Mouse (Mus musculus): Measurements from ENCODE around the gene Eif4g3. TPM values are rescaled to one million over a fixed set of nuclear protein-coding genes. Genes with fewer than 3 reads are reported as not detected.

Gene Eif4g3
- polyA plus RNA-seq, 1 experiment from 2014 or later: 56.9 TPM

DNA sequence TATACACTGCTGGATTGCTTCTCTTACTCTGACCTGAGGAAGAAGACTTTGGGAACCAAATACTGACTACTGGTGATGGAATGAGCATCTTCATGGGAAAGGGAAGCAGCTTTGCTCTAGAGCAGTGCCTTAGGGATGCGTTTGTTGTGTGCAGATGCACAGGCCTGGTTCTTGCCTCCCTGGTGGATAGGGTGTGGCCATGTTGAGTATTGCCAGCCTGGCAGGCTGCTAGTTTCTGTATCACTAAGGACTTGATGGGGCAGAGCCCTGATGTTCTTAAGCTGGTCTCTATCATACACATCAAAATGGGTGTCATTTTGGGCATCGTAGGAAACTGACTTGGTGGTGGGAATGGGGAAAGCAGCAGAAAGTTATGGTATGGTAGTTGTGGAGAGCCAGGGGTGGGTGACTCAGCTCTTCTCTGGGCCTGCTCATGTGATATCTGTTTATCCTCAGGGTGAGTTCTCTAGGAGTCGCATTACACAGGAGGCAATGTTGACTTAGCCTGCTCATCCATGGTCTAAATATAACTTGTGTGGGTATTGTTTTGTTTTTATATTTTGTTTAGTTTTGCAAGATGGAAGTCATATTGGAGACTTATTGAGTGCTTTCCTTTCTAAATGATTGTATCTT, 85.0 kb downstream of the Eif4g3 start:
- Histone ChIP-seq H3K4me3 (ENCODE audit: low read depth, low read length) (no peak overlapping the region), H3K9me3 (ENCODE audit: control insufficient read depth, low read length) (no peaks in the 10 kb centered on the region), H3K9ac (ENCODE audit: low read depth, low read length) (no peak overlapping the region), H3K4me1 (replicated peaks; ENCODE audit: control insufficient read depth, insufficient read depth, low read length) (no peaks in the 10 kb centered on the region), H3K4me2 (replicated peaks; ENCODE audit: low read depth, low read length) (no peak overlapping the region), H3K27me3 (ENCODE audit: control insufficient read depth, insufficient read depth, low read length) (no peaks in the 10 kb centered on the region), H3K27ac (ENCODE audit: low read depth, low read length) (no peak overlapping the region), H3K36me3 (ENCODE audit: control insufficient read depth, insufficient read depth, low read length) (peaks cover 4% of the 10 kb centered on the region; the same call in 1 of the 2 replicates)
- DNase-seq (ENCODE audit: low spot score): no peak
- ATAC-seq (ENCODE audit: low FRiP score): no peak
- 94% methylated on average over 3 of the region's 3 CpGs for WGBS

DNA sequence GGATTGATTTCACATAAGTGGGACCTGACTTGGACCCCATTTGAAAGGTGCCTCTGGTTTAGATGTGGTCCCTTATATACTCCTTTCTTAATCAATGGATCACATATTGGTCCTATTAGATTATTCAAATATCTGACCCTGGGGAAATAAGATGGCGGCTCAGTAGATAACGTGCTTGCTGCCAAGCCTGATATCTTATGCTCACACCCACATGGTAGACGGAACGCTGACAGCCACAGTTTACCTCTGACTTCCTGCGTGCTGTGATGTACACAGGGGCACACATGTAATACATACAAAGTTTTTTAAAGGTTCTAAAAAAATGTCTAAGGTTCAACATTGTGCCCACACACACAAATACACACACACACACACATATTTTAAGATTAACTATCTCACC, 86.4 kb downstream of the Eif4g3 start:
- WGBS: 92% methylated on average over 5 of the region's 5 CpGs
- Histone ChIP-seq H3K27ac (ENCODE audit: low read depth, low read length) (no peak overlapping the region), H3K4me2 (replicated peaks; ENCODE audit: low read depth, low read length) (no peak overlapping the region), H3K27me3 (ENCODE audit: control insufficient read depth, insufficient read depth, low read length) (no peaks in the 10 kb centered on the region), H3K9me3 (ENCODE audit: control insufficient read depth, low read length) (no peaks in the 10 kb centered on the region), H3K4me3 (ENCODE audit: low read depth, low read length) (no peak overlapping the region), H3K4me1 (replicated peaks; ENCODE audit: control insufficient read depth, insufficient read depth, low read length) (no peaks in the 10 kb centered on the region), H3K9ac (ENCODE audit: low read depth, low read length) (no peak overlapping the region), H3K36me3 (ENCODE audit: control insufficient read depth, insufficient read depth, low read length) (peaks cover 5% of the 10 kb centered on the region; the same call in 1 of the 2 replicates)
- DNase-seq (ENCODE audit: low spot score): no peak
- no peak for ATAC-seq (ENCODE audit: low FRiP score)

DNA sequence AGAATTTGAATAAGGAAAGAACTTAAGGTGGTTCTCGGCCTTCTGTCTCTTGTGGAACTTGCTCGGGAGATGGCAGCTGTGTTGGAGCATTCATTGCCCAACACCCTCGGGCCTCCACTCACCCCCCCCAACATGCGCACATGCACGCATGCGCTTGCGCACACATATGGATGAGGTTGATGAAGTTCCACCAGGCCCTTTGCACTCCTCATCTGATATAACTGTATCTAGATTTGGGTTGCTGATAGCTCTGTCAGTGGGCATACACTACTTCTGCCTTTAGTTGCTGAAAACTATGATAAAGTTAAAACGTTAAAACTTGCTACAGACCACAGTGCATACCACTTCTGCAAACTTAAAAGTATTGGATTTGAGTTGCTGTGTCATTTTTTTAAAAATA, 89.6 kb downstream of the Eif4g3 start:
- Histone ChIP-seq H3K4me2 (replicated peaks; ENCODE audit: low read depth, low read length) (no peak overlapping the region), H3K4me3 (ENCODE audit: low read depth, low read length) (no peak overlapping the region), H3K9me3 (ENCODE audit: control insufficient read depth, low read length) (no peaks in the 10 kb centered on the region), H3K27ac (ENCODE audit: low read depth, low read length) (no peak overlapping the region), H3K4me1 (replicated peaks; ENCODE audit: control insufficient read depth, insufficient read depth, low read length) (no peaks in the 10 kb centered on the region), H3K9ac (ENCODE audit: low read depth, low read length) (no peak overlapping the region), H3K27me3 (ENCODE audit: control insufficient read depth, insufficient read depth, low read length) (no peaks in the 10 kb centered on the region), H3K36me3 (ENCODE audit: control insufficient read depth, insufficient read depth, low read length) (peaks cover 3% of the 10 kb centered on the region; the same call in 1 of the 2 replicates)
- no peak for ATAC-seq (ENCODE audit: low FRiP score)
- WGBS: 88% methylated on average over 8 of the region's 8 CpGs
- no peak for DNase-seq (ENCODE audit: low spot score)

DNA sequence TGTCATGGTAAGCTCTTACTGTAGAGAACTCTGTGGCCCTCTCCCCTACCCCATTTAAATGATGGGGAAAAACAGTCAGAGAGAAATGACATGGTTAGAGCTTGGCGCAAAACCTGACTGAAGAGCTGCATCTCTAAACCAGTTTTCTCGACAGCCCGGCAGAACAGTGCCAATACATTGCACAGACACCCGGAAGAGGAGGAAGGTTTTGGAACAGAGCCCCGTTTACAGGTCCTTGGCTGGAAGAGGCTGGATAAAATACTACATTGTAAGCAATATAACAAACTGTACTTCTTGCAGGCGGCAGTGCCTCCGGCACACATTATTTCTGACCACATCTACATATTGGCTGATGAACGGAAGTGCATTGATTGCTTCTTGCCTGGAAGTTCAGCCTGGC, 91.3 kb downstream of the Eif4g3 start:
- Histone ChIP-seq H3K27me3 (ENCODE audit: control insufficient read depth, insufficient read depth, low read length) (no peaks in the 10 kb centered on the region), H3K27ac (ENCODE audit: low read depth, low read length) (no peak overlapping the region), H3K9ac (ENCODE audit: low read depth, low read length) (no peak overlapping the region), H3K4me2 (replicated peaks; ENCODE audit: low read depth, low read length) (no peak overlapping the region), H3K4me3 (ENCODE audit: low read depth, low read length) (no peak overlapping the region), H3K9me3 (ENCODE audit: control insufficient read depth, low read length) (no peaks in the 10 kb centered on the region), H3K36me3 (ENCODE audit: control insufficient read depth, insufficient read depth, low read length) (peaks cover 3% of the 10 kb centered on the region; the same call in 1 of the 2 replicates), H3K4me1 (replicated peaks; ENCODE audit: control insufficient read depth, insufficient read depth, low read length) (no peaks in the 10 kb centered on the region)
- ATAC-seq (ENCODE audit: low FRiP score) (no peak), DNase-seq (ENCODE audit: low spot score) (no peak)
- 93% methylated on average over 8 of the region's 8 CpGs for WGBS

DNA sequence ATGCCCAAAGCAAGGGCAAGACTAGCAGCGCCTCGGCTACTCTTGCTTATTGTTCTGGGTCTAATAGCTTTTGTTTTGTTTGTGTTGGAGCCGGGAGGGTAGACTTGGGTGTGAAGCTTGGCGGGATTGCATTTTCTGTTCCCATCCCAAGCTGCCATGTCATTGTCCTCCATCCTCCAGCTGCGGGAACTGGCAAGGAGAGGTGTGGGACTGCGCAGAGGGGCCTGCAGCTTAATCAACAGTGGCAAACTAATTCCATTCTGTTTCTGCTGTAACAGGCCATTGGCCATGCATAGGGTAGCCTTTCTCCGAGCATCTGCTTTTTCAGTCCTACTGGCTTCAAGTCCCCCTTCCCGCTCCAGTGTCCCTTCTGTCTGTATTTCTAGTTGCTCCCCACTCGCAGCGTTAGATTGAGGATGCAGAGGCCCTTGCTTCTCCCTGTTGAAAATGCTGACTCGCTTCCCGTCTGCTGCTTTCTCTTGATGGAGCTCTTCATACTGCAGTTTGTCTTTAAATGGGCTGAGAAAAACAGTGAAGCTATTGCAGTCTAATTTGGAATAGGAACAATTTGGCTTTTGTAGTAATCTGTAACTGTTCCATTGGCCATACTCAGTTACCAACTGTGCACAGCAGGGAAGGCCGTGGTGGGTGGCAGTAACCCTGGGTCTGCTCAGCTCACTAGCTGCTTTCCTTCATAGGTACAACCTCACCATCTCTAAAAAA, 92.2 kb downstream of the Eif4g3 start:
- no peaks in the 10 kb centered on the region for H3K4me1 ChIP-seq (replicated peaks; ENCODE audit: control insufficient read depth, insufficient read depth, low read length)
- DNase-seq (ENCODE audit: low spot score) (no peak), ATAC-seq (ENCODE audit: low FRiP score) (no peak)
- no peak overlapping the region for H3K4me3 ChIP-seq (ENCODE audit: low read depth, low read length)
- no peaks in the 10 kb centered on the region for H3K9me3 ChIP-seq (ENCODE audit: control insufficient read depth, low read length)
- 82% methylated on average over 13 of the region's 13 CpGs for WGBS
- no peak overlapping the region for H3K4me2 ChIP-seq (replicated peaks; ENCODE audit: low read depth, low read length)
- H3K9ac ChIP-seq (ENCODE audit: low read depth, low read length): no peak overlapping the region
- H3K36me3 ChIP-seq (ENCODE audit: control insufficient read depth, insufficient read depth, low read length): peaks cover 3% of the 10 kb centered on the region; the same call in 1 of the 2 replicates
- no peak overlapping the region for H3K27ac ChIP-seq (ENCODE audit: low read depth, low read length)
- no peaks in the 10 kb centered on the region for H3K27me3 ChIP-seq (ENCODE audit: control insufficient read depth, insufficient read depth, low read length)

DNA sequence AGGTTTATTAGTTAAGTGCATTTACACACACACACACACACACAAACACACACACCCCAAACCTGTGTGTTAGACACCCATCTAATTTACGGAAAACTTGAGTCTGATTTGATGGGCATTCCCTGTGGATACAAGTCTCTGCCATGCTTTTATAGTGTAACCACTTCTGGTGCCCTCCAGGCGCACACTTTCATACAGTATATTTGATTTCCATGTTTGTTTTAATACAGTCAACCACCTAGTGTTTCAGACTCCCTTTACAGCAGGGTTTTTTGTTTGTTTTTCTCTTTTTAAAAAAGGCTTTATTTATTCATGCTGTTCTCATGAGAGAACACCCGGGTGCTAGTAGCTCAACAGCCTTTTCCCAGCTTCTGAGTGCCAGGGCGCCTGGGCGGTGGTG, 94.1 kb downstream of the Eif4g3 start:
- no peak overlapping the region for H3K27ac ChIP-seq (ENCODE audit: low read depth, low read length)
- no peaks in the 10 kb centered on the region for H3K4me1 ChIP-seq (replicated peaks; ENCODE audit: control insufficient read depth, insufficient read depth, low read length)
- peaks cover 3% of the 10 kb centered on the region; the same call in 1 of the 2 replicates for H3K36me3 ChIP-seq (ENCODE audit: control insufficient read depth, insufficient read depth, low read length)
- no peak overlapping the region for H3K4me2 ChIP-seq (replicated peaks; ENCODE audit: low read depth, low read length)
- ATAC-seq (ENCODE audit: low FRiP score): no peak
- WGBS: 88% methylated on average over 5 of the region's 5 CpGs
- DNase-seq (ENCODE audit: low spot score): no peak
- no peaks in the 10 kb centered on the region for H3K27me3 ChIP-seq (ENCODE audit: control insufficient read depth, insufficient read depth, low read length)
- no peak overlapping the region for H3K4me3 ChIP-seq (ENCODE audit: low read depth, low read length)
- no peaks in the 10 kb centered on the region for H3K9me3 ChIP-seq (ENCODE audit: control insufficient read depth, low read length)
- no peak overlapping the region for H3K9ac ChIP-seq (ENCODE audit: low read depth, low read length)

DNA sequence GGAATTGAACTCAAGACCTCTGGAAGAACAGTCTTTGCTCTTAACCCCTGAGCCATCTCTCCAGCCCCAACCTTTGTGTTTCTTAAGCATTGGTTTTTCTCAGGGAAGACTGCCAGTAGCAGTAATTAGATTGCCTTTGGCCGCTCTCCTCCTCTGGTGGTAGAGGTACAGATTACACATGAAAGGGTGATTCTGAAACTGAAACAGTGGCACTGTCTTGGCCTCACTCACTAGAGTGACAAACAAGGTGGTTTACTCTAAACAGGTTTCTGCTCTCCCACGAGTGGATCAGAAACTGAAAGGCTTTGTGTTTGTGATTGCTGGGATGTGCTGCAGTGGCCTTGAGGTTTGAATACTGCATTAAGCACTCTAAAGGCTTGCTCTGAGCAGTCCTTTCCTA, 96.7 kb downstream of the Eif4g3 start:
- H3K4me1 ChIP-seq (replicated peaks; ENCODE audit: control insufficient read depth, insufficient read depth, low read length): no peaks in the 10 kb centered on the region
- no peaks in the 10 kb centered on the region for H3K9me3 ChIP-seq (ENCODE audit: control insufficient read depth, low read length)
- WGBS: 92% methylated on average over 2 of the region's 2 CpGs
- DNase-seq (ENCODE audit: low spot score) (no peak), ATAC-seq (ENCODE audit: low FRiP score) (no peak)
- peaks cover 2% of the 10 kb centered on the region; the same call in 1 of the 2 replicates for H3K36me3 ChIP-seq (ENCODE audit: control insufficient read depth, insufficient read depth, low read length)
- H3K4me2 ChIP-seq (replicated peaks; ENCODE audit: low read depth, low read length): no peak overlapping the region
- no peak overlapping the region for H3K27ac ChIP-seq (ENCODE audit: low read depth, low read length)
- H3K27me3 ChIP-seq (ENCODE audit: control insufficient read depth, insufficient read depth, low read length): no peaks in the 10 kb centered on the region
- H3K9ac ChIP-seq (ENCODE audit: low read depth, low read length): no peak overlapping the region
- no peak overlapping the region for H3K4me3 ChIP-seq (ENCODE audit: low read depth, low read length)

DNA sequence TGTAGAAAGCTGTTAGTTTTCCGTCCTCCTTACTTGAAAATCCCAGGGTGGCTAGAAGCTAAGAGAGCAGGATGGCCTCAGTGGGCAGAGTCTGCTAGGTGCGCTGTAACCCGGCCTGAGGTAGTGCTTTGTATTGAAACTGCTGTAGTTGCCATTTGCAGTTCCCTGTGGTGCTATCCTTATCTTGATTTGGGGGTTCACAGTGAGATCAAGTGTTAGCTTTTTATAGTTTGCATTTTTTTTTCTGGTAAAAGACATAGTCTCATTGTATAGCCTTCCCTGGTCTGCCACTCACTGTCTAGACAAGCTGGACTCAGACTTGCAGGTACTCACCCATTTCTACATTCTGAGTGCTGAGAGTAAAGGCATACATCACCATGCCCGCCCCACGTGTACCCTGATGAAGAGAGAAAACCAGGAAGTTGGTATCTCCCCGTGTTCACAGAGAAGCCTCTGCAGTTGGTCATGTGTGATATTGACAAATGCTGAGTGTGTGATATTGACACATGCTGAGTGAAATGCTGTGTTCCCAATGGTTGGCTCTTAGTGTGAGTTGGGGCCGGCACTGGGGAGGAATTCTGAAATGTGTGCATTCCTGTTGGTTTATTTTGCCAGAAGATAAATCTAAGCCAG, 98.9 kb downstream of the Eif4g3 start:
- WGBS: 92% methylated on average over 7 of the region's 7 CpGs
- H3K27ac ChIP-seq (ENCODE audit: low read depth, low read length): no peak overlapping the region
- no peaks in the 10 kb centered on the region for H3K4me1 ChIP-seq (replicated peaks; ENCODE audit: control insufficient read depth, insufficient read depth, low read length)
- no peak overlapping the region for H3K9ac ChIP-seq (ENCODE audit: low read depth, low read length)
- H3K9me3 ChIP-seq (ENCODE audit: control insufficient read depth, low read length): no peaks in the 10 kb centered on the region
- DNase-seq (ENCODE audit: low spot score): no peak
- H3K36me3 ChIP-seq (ENCODE audit: control insufficient read depth, insufficient read depth, low read length): peaks cover 2% of the 10 kb centered on the region; the same call in 1 of the 2 replicates
- no peak overlapping the region for H3K4me3 ChIP-seq (ENCODE audit: low read depth, low read length)
- H3K27me3 ChIP-seq (ENCODE audit: control insufficient read depth, insufficient read depth, low read length): no peaks in the 10 kb centered on the region
- H3K4me2 ChIP-seq (replicated peaks; ENCODE audit: low read depth, low read length): no peak overlapping the region
- ATAC-seq (ENCODE audit: low FRiP score): no peak

All from hindbrain, embryonic 11.5 days (tissue).